Mouse (Mus musculus): Measurements from ENCODE around the gene Nploc4. TPM values are rescaled to one million over a fixed set of nuclear protein-coding genes. Genes with fewer than 3 reads are reported as not detected.
"Not testable (repeated sequence)": the region's sequence is repeated elsewhere in the genome, so short reads cannot be mapped to it uniquely, and the experiment has no call there.

The Nploc4 gene
- polyA plus RNA-seq, 1 experiment from 2014 or later: 26.6 TPM

- H3K36me3 ChIP-seq: no peaks in the 10 kb centered on the region
- no peak overlapping the region for H3K4me2 ChIP-seq (replicated peaks)
- no peak overlapping the region for H3K4me3 ChIP-seq (replicated peaks)
- no peak for ATAC-seq
- no peak overlapping the region for H3K9ac ChIP-seq
- H3K27ac ChIP-seq: peak overlapping the region; percentile 39; the same call in 1 of the 2 replicates
- H3K27me3 ChIP-seq (replicated peaks): no peaks in the 10 kb centered on the region
- H3K4me1 ChIP-seq (replicated peaks): peaks cover 77% of the 10 kb centered on the region
- H3K9me3 ChIP-seq: no peaks in the 10 kb centered on the region
- 36% methylated on average over 5 of the region's 5 CpGs for WGBS
Observed at GRCm38 (mm10) chr11:120355277-120356039, 82.0 kb downstream of the Nploc4 start.

- 85% methylated on average over 17 of the region's 17 CpGs for WGBS
Observed at GRCm38 (mm10) chr11:120354304-120355276, 82.9 kb downstream of the Nploc4 start.

GRCm38 (mm10) chr11:120353500-120354303 is 83.8 kb downstream of the Nploc4 start:
- peak overlapping the region; percentile 81; the same call in 1 of the 2 replicates for H3K27ac ChIP-seq
- no peaks in the 10 kb centered on the region for H3K36me3 ChIP-seq
- H3K4me2 ChIP-seq (replicated peaks): peak overlapping the region; percentile 40
- peak; percentile 52 for ATAC-seq
- H3K27me3 ChIP-seq (replicated peaks): no peaks in the 10 kb centered on the region
- no peak overlapping the region for H3K4me3 ChIP-seq (replicated peaks)
- H3K9me3 ChIP-seq: no peaks in the 10 kb centered on the region
- 24% methylated on average over 26 of the region's 26 CpGs for WGBS
- peaks cover 64% of the 10 kb centered on the region for H3K4me1 ChIP-seq (replicated peaks)
- no peak overlapping the region for H3K9ac ChIP-seq

More at GRCm38 (mm10) chr11:120354304-120355276, 82.9 kb downstream of the Nploc4 start:
- Histone ChIP-seq H3K9ac (no peak overlapping the region), H3K36me3 (no peaks in the 10 kb centered on the region), H3K9me3 (no peaks in the 10 kb centered on the region), H3K27me3 (replicated peaks) (no peaks in the 10 kb centered on the region), H3K4me3 (replicated peaks) (no peak overlapping the region), H3K4me1 (replicated peaks) (peaks cover 71% of the 10 kb centered on the region), H3K4me2 (replicated peaks) (no peak overlapping the region), H3K27ac (peak overlapping the region; percentile 39; the same call in 1 of the 2 replicates)
- no peak for ATAC-seq

GRCm38 (mm10) chr11:120352571-120353290 is 84.8 kb downstream of the Nploc4 start:
- WGBS: 55% methylated on average over 13 of the region's 13 CpGs
- Histone ChIP-seq H3K36me3 (no peaks in the 10 kb centered on the region), H3K27ac (peak overlapping the region; percentile 100), H3K9ac (0 out of 2 replicates have a peak overlapping the region, but pooled peaks have one; percentile 20), H3K4me2 (replicated peaks) (no peak overlapping the region), H3K4me1 (replicated peaks) (peaks cover 54% of the 10 kb centered on the region), H3K4me3 (replicated peaks) (no peak overlapping the region), H3K9me3 (no peaks in the 10 kb centered on the region), H3K27me3 (replicated peaks) (no peaks in the 10 kb centered on the region)
- ATAC-seq: no peak

GRCm38 (mm10) chr11:120352093-120352350 is 85.5 kb downstream of the Nploc4 start:
- not testable (repeated sequence) for H3K4me3 ChIP-seq (replicated peaks); H3K36me3 ChIP-seq; H3K27me3 ChIP-seq (replicated peaks); H3K9ac ChIP-seq; H3K9me3 ChIP-seq; ATAC-seq; H3K4me2 ChIP-seq (replicated peaks)
- peaks cover 50% of the 10 kb centered on the region for H3K4me1 ChIP-seq (replicated peaks)
- peak overlapping the region; percentile 100 for H3K27ac ChIP-seq
- 79% methylated on average over 5 of the region's 5 CpGs for WGBS

- H3K4me3 ChIP-seq (replicated peaks): no peak overlapping the region
- H3K9ac ChIP-seq: no peak overlapping the region
- H3K4me1 ChIP-seq (replicated peaks): peaks cover 49% of the 10 kb centered on the region
Observed at GRCm38 (mm10) chr11:120351250-120352092, 86.0 kb downstream of the Nploc4 start.

GRCm38 (mm10) chr11:120350711-120351110 is 86.8 kb downstream of the Nploc4 start:
- no peaks in the 10 kb centered on the region for H3K36me3 ChIP-seq
- no peaks in the 10 kb centered on the region for H3K27me3 ChIP-seq (replicated peaks)
- 14% methylated on average over 11 of the region's 11 CpGs for WGBS
- ATAC-seq: no peak
- peak overlapping the region; percentile 100 for H3K27ac ChIP-seq
- H3K9ac ChIP-seq: peak overlapping the region; percentile 97
- peak overlapping the region; percentile 77 for H3K4me2 ChIP-seq (replicated peaks)
- peaks cover 45% of the 10 kb centered on the region for H3K4me1 ChIP-seq (replicated peaks)
- peak overlapping the region; percentile 99 for H3K4me3 ChIP-seq (replicated peaks)
- H3K9me3 ChIP-seq: no peaks in the 10 kb centered on the region

More at GRCm38 (mm10) chr11:120351250-120352092, 86.0 kb downstream of the Nploc4 start:
- WGBS: 69% methylated on average over 10 of the region's 10 CpGs
- no peaks in the 10 kb centered on the region for H3K36me3 ChIP-seq
- H3K27ac ChIP-seq: peak overlapping the region; percentile 100
- H3K9me3 ChIP-seq: no peaks in the 10 kb centered on the region
- ATAC-seq: no peak
- H3K27me3 ChIP-seq (replicated peaks): no peaks in the 10 kb centered on the region
- peak overlapping the region; percentile 77 for H3K4me2 ChIP-seq (replicated peaks)

- H3K9me3 ChIP-seq: no peaks in the 10 kb centered on the region
- ATAC-seq: peak; percentile 75
- no peaks in the 10 kb centered on the region for H3K27me3 ChIP-seq (replicated peaks)
- H3K27ac ChIP-seq: peak overlapping the region; percentile 100
- H3K9ac ChIP-seq: peak overlapping the region; percentile 97
- WGBS: 1% methylated on average over 67 of the region's 68 CpGs
- 0 out of 2 replicates have a peak, but pooled peaks cover 3% of the 10 kb centered on the region for H3K36me3 ChIP-seq
- peak overlapping the region; percentile 77 for H3K4me2 ChIP-seq (replicated peaks)
- peak overlapping the region; percentile 99 for H3K4me3 ChIP-seq (replicated peaks)
- H3K4me1 ChIP-seq (replicated peaks): peaks cover 42% of the 10 kb centered on the region
Observed at GRCm38 (mm10) chr11:120349986-120350702, 87.4 kb downstream of the Nploc4 start.

GRCm38 (mm10) chr11:120349371-120349985 is 88.0 kb downstream of the Nploc4 start:
- Histone ChIP-seq H3K9ac (peak overlapping the region; percentile 97), H3K4me3 (replicated peaks) (peak overlapping the region; percentile 99), H3K4me2 (replicated peaks) (peak overlapping the region; percentile 77), H3K27me3 (replicated peaks) (no peaks in the 10 kb centered on the region), H3K4me1 (replicated peaks) (peaks cover 39% of the 10 kb centered on the region), H3K9me3 (no peaks in the 10 kb centered on the region), H3K36me3 (0 out of 2 replicates have a peak, but pooled peaks cover 5% of the 10 kb centered on the region), H3K27ac (peak overlapping the region; percentile 100)
- 4% methylated on average over 16 of the region's 16 CpGs for WGBS
- 0 out of 2 replicates have a peak, but pooled peaks have one; percentile 13 for ATAC-seq
